Mouse (Mus musculus): ENCODE results near the gene Fbn1. TPM values are rescaled to one million over a fixed set of nuclear protein-coding genes. Genes with fewer than 3 reads are reported as not detected.

Fbn1 gene
- polyA plus RNA-seq, 1 experiment from 2014 or later: 14.1 TPM

GRCm38 (mm10) chr2:125420604-125421003 lies 87.2 kb downstream of the Fbn1 start:
- Histone ChIP-seq H3K4me3 (ENCODE audit: low read depth, low read length) (no peak overlapping the region), H3K9ac (replicated peaks; ENCODE audit: low read length) (no peak overlapping the region), H3K4me2 (ENCODE audit: low read depth, low read length) (no peak overlapping the region), H3K9me3 (replicated peaks; ENCODE audit: control insufficient read depth, low read length) (no peaks in the 10 kb centered on the region), H3K4me1 (ENCODE audit: control insufficient read depth, insufficient read depth, low read length) (no peaks in the 10 kb centered on the region), H3K36me3 (replicated peaks; ENCODE audit: control insufficient read depth, insufficient read depth, low read depth, low read length) (no peaks in the 10 kb centered on the region), H3K27ac (replicated peaks; ENCODE audit: low read depth, low read length) (no peak overlapping the region), H3K27me3 (ENCODE audit: control insufficient read depth, insufficient read depth, low read length) (no peaks in the 10 kb centered on the region)
- WGBS: 73% methylated on average over 9 of the region's 9 CpGs
- ATAC-seq (replicated peaks; ENCODE audit: insufficient number of reproducible peaks, low FRiP score, low TSS enrichment, low read depth) (no peak), DNase-seq (ENCODE audit: low spot score) (no peak)

- Histone ChIP-seq H3K9me3 (replicated peaks; ENCODE audit: control insufficient read depth, low read length) (no peaks in the 10 kb centered on the region), H3K36me3 (replicated peaks; ENCODE audit: control insufficient read depth, insufficient read depth, low read depth, low read length) (no peaks in the 10 kb centered on the region), H3K9ac (replicated peaks; ENCODE audit: low read length) (no peak overlapping the region), H3K4me1 (ENCODE audit: control insufficient read depth, insufficient read depth, low read length) (no peaks in the 10 kb centered on the region), H3K4me3 (ENCODE audit: low read depth, low read length) (no peak overlapping the region), H3K27ac (replicated peaks; ENCODE audit: low read depth, low read length) (no peak overlapping the region), H3K27me3 (ENCODE audit: control insufficient read depth, insufficient read depth, low read length) (no peaks in the 10 kb centered on the region), H3K4me2 (ENCODE audit: low read depth, low read length) (no peak overlapping the region)
- 88% methylated on average over 4 of the region's 4 CpGs for WGBS
- DNase-seq (ENCODE audit: low spot score) (no peak), ATAC-seq (replicated peaks; ENCODE audit: insufficient number of reproducible peaks, low FRiP score, low TSS enrichment, low read depth) (no peak)
Observed at GRCm38 (mm10) chr2:125419681-125420080, 88.1 kb downstream of the Fbn1 start.

GRCm38 (mm10) chr2:125418546-125418945 lies 89.2 kb downstream of the Fbn1 start:
- ATAC-seq (replicated peaks; ENCODE audit: insufficient number of reproducible peaks, low FRiP score, low TSS enrichment, low read depth): no peak
- 76% methylated on average over 4 of the region's 4 CpGs for WGBS
- no peak overlapping the region for H3K4me3 ChIP-seq (ENCODE audit: low read depth, low read length)
- H3K27me3 ChIP-seq (ENCODE audit: control insufficient read depth, insufficient read depth, low read length): no peaks in the 10 kb centered on the region
- DNase-seq (ENCODE audit: low spot score): no peak
- no peak overlapping the region for H3K9ac ChIP-seq (replicated peaks; ENCODE audit: low read length)
- H3K4me1 ChIP-seq (ENCODE audit: control insufficient read depth, insufficient read depth, low read length): no peaks in the 10 kb centered on the region
- H3K4me2 ChIP-seq (ENCODE audit: low read depth, low read length): no peak overlapping the region
- no peak overlapping the region for H3K27ac ChIP-seq (replicated peaks; ENCODE audit: low read depth, low read length)
- H3K36me3 ChIP-seq (replicated peaks; ENCODE audit: control insufficient read depth, insufficient read depth, low read depth, low read length): no peaks in the 10 kb centered on the region
- H3K9me3 ChIP-seq (replicated peaks; ENCODE audit: control insufficient read depth, low read length): no peaks in the 10 kb centered on the region

GRCm38 (mm10) chr2:125416541-125417245 lies 91.1 kb downstream of the Fbn1 start:
- Histone ChIP-seq H3K4me2 (ENCODE audit: low read depth, low read length) (no peak overlapping the region), H3K9me3 (replicated peaks; ENCODE audit: control insufficient read depth, low read length) (no peaks in the 10 kb centered on the region), H3K4me1 (ENCODE audit: control insufficient read depth, insufficient read depth, low read length) (no peaks in the 10 kb centered on the region), H3K9ac (replicated peaks; ENCODE audit: low read length) (no peak overlapping the region), H3K27ac (replicated peaks; ENCODE audit: low read depth, low read length) (no peak overlapping the region), H3K4me3 (ENCODE audit: low read depth, low read length) (no peak overlapping the region), H3K36me3 (replicated peaks; ENCODE audit: control insufficient read depth, insufficient read depth, low read depth, low read length) (no peaks in the 10 kb centered on the region), H3K27me3 (ENCODE audit: control insufficient read depth, insufficient read depth, low read length) (no peaks in the 10 kb centered on the region)
- WGBS: 84% methylated on average over 10 of the region's 10 CpGs
- DNase-seq (ENCODE audit: low spot score) (no peak), ATAC-seq (replicated peaks; ENCODE audit: insufficient number of reproducible peaks, low FRiP score, low TSS enrichment, low read depth) (no peak)

- Histone ChIP-seq H3K27ac (replicated peaks; ENCODE audit: low read depth, low read length) (no peak overlapping the region), H3K4me2 (ENCODE audit: low read depth, low read length) (no peak overlapping the region), H3K36me3 (replicated peaks; ENCODE audit: control insufficient read depth, insufficient read depth, low read depth, low read length) (no peaks in the 10 kb centered on the region), H3K4me3 (ENCODE audit: low read depth, low read length) (no peak overlapping the region), H3K4me1 (ENCODE audit: control insufficient read depth, insufficient read depth, low read length) (no peaks in the 10 kb centered on the region), H3K9me3 (replicated peaks; ENCODE audit: control insufficient read depth, low read length) (no peaks in the 10 kb centered on the region), H3K9ac (replicated peaks; ENCODE audit: low read length) (no peak overlapping the region), H3K27me3 (ENCODE audit: control insufficient read depth, insufficient read depth, low read length) (no peaks in the 10 kb centered on the region)
- DNase-seq (ENCODE audit: low spot score) (no peak), ATAC-seq (replicated peaks; ENCODE audit: insufficient number of reproducible peaks, low FRiP score, low TSS enrichment, low read depth) (no peak; the same call in 1 of the 2 replicates)
- 82% methylated on average over 15 of the region's 15 CpGs for WGBS
Observed at GRCm38 (mm10) chr2:125412351-125412750, 95.4 kb downstream of the Fbn1 start.

- ATAC-seq (replicated peaks; ENCODE audit: insufficient number of reproducible peaks, low FRiP score, low TSS enrichment, low read depth) (no peak), DNase-seq (ENCODE audit: low spot score) (no peak)
- H3K36me3 ChIP-seq (replicated peaks; ENCODE audit: control insufficient read depth, insufficient read depth, low read depth, low read length): no peaks in the 10 kb centered on the region
- H3K9ac ChIP-seq (replicated peaks; ENCODE audit: low read length): no peak overlapping the region
- H3K4me2 ChIP-seq (ENCODE audit: low read depth, low read length): no peak overlapping the region
- H3K27ac ChIP-seq (replicated peaks; ENCODE audit: low read depth, low read length): no peak overlapping the region
- WGBS: 66% methylated on average over 3 of the region's 3 CpGs
- no peaks in the 10 kb centered on the region for H3K9me3 ChIP-seq (replicated peaks; ENCODE audit: control insufficient read depth, low read length)
- no peaks in the 10 kb centered on the region for H3K27me3 ChIP-seq (ENCODE audit: control insufficient read depth, insufficient read depth, low read length)
- H3K4me1 ChIP-seq (ENCODE audit: control insufficient read depth, insufficient read depth, low read length): no peaks in the 10 kb centered on the region
- no peak overlapping the region for H3K4me3 ChIP-seq (ENCODE audit: low read depth, low read length)
Observed at GRCm38 (mm10) chr2:125411777-125412176, 96.0 kb downstream of the Fbn1 start.

GRCm38 (mm10) chr2:125404509-125405105 lies 103.2 kb downstream of the Fbn1 start:
- WGBS: 84% methylated on average over 4 of the region's 4 CpGs
- DNase-seq (ENCODE audit: low spot score): no peak

GRCm38 (mm10) chr2:125402276-125402675 lies 105.5 kb downstream of the Fbn1 start:
- ATAC-seq (replicated peaks; ENCODE audit: insufficient number of reproducible peaks, low FRiP score, low TSS enrichment, low read depth): no peak
- no peak for DNase-seq (ENCODE audit: low spot score)
- H3K27ac ChIP-seq (replicated peaks; ENCODE audit: low read depth, low read length): no peak overlapping the region
- H3K9ac ChIP-seq (replicated peaks; ENCODE audit: low read length): no peak overlapping the region
- H3K9me3 ChIP-seq (replicated peaks; ENCODE audit: control insufficient read depth, low read length): no peaks in the 10 kb centered on the region
- 81% methylated on average over 1 of the region's 1 CpGs for WGBS
- H3K36me3 ChIP-seq (replicated peaks; ENCODE audit: control insufficient read depth, insufficient read depth, low read depth, low read length): no peaks in the 10 kb centered on the region
- H3K4me2 ChIP-seq (ENCODE audit: low read depth, low read length): no peak overlapping the region
- no peak overlapping the region for H3K4me3 ChIP-seq (ENCODE audit: low read depth, low read length)
- H3K27me3 ChIP-seq (ENCODE audit: control insufficient read depth, insufficient read depth, low read length): no peaks in the 10 kb centered on the region
- no peaks in the 10 kb centered on the region for H3K4me1 ChIP-seq (ENCODE audit: control insufficient read depth, insufficient read depth, low read length)

More at GRCm38 (mm10) chr2:125404509-125405105, 103.2 kb downstream of the Fbn1 start:
- H3K27me3 ChIP-seq (ENCODE audit: control insufficient read depth, insufficient read depth, low read length): no peaks in the 10 kb centered on the region
- ATAC-seq (replicated peaks; ENCODE audit: insufficient number of reproducible peaks, low FRiP score, low TSS enrichment, low read depth): no peak
- no peak overlapping the region for H3K4me3 ChIP-seq (ENCODE audit: low read depth, low read length)
- H3K9ac ChIP-seq (replicated peaks; ENCODE audit: low read length): no peak overlapping the region
- no peaks in the 10 kb centered on the region for H3K9me3 ChIP-seq (replicated peaks; ENCODE audit: control insufficient read depth, low read length)
- no peak overlapping the region for H3K4me2 ChIP-seq (ENCODE audit: low read depth, low read length)
- no peaks in the 10 kb centered on the region for H3K4me1 ChIP-seq (ENCODE audit: control insufficient read depth, insufficient read depth, low read length)
- H3K27ac ChIP-seq (replicated peaks; ENCODE audit: low read depth, low read length): no peak overlapping the region
- H3K36me3 ChIP-seq (replicated peaks; ENCODE audit: control insufficient read depth, insufficient read depth, low read depth, low read length): no peaks in the 10 kb centered on the region
